ENCODE assay signal across 14 mouse cellular contexts in genomic region chr13:52538588-52539116, GRCm38 (mm10). TPM values are rescaled to one million over a fixed set of nuclear protein-coding genes. Genes with fewer than 3 reads are reported as not detected.
DNase-seq lines count a peak whose midpoint lies in the region; ATAC-seq and TF ChIP-seq lines count a peak whose summit lies in the region.
"Had no signal": no experiment of that assay in that cellular context is flagged by ENCODE, and none has a peak within 500 bp of the region (broad histone marks: within the 10 kb centered on the region; RNA-seq: fewer than 3 reads in every experiment).

No protein-coding gene starts in this region.

- H3K4me3 ChIP-seq in lung, postnatal 0 days (ENCODE audit: low read depth, low read length): no peak overlapping the region
- H3K4me3 ChIP-seq: erythroblast, embryonic 14.5 days; heart, embryonic 12.5 days; hindbrain, embryonic 15.5 days; liver, embryonic 13.5 days had no signal

- 81% methylated on average over 9 of the region's 9 CpGs for WGBS in lung, postnatal 0 days

- H3K27ac ChIP-seq in lung, postnatal 0 days (ENCODE audit: low read length): no peak overlapping the region
- H3K27ac ChIP-seq: hindbrain, embryonic 15.5 days; liver, embryonic 13.5 days; macrophage had no signal

- H3K9me3 ChIP-seq in lung, postnatal 0 days (ENCODE audit: low read length): no peaks in the 10 kb centered on the region
- H3K9me3 ChIP-seq: heart, embryonic 12.5 days; hindbrain, embryonic 15.5 days; liver, embryonic 13.5 days had no signal

- no peak overlapping the region for H3K9ac ChIP-seq in lung, postnatal 0 days (replicated peaks; ENCODE audit: low read depth)
- H3K9ac ChIP-seq: heart, embryonic 12.5 days; hindbrain, embryonic 15.5 days; liver, embryonic 13.5 days had no signal

- H3K36me3 ChIP-seq in lung, postnatal 0 days (ENCODE audit: insufficient read depth, low read length): no peaks in the 10 kb centered on the region
- H3K36me3 ChIP-seq: heart, embryonic 12.5 days; hindbrain, embryonic 15.5 days; liver, embryonic 13.5 days had no signal

- no peak for DNase-seq in lung, postnatal 0 days (ENCODE audit: low spot score)
- no peak for DNase-seq in lung, postnatal 25 days (ENCODE audit: low spot score)
- DNase-seq in R1 (ENCODE audit: low read depth, low spot score): peak; percentile 71
- peak; percentile 65 for DNase-seq in thymus, postnatal 4 days
- DNase-seq in gastrocnemius, adult 18-20 months (ENCODE audit: low spot score): no peak
- no peak for DNase-seq in adrenal gland, postnatal 10 days
- DNase-seq: adrenal gland, postnatal 14 days; liver, embryonic 13.5 days had no signal

- H3K4me2 ChIP-seq in lung, postnatal 0 days (replicated peaks; ENCODE audit: low read depth, low read length): no peak overlapping the region
- H3K4me2 ChIP-seq: heart, embryonic 12.5 days; hindbrain, embryonic 15.5 days; liver, embryonic 13.5 days had no signal

- H3K4me1 ChIP-seq in lung, postnatal 0 days (ENCODE audit: insufficient read depth, low read depth, low read length): no peaks in the 10 kb centered on the region
- H3K4me1 ChIP-seq: liver, embryonic 13.5 days had no signal

- peak; percentile 22; the same call in 1 of the 2 replicates for TF ChIP-seq CTCF in lung, postnatal 0 days (IDR thresholded peaks at IDR 0.05)

- ATAC-seq in lung, postnatal 0 days: no peak
- ATAC-seq in megakaryocyte progenitor cell, adult 5-6 weeks (replicated peaks; ENCODE audit: poor library complexity): peak; percentile 58
- ATAC-seq: Patski had no signal

- no peak for TF ChIP-seq EP300 in lung, postnatal 0 days (IDR thresholded peaks at IDR 0.05)

- no peaks in the 10 kb centered on the region for H3K27me3 ChIP-seq in lung, postnatal 0 days (replicated peaks; ENCODE audit: insufficient read depth, low read length)
- H3K27me3 ChIP-seq: heart, embryonic 12.5 days; hindbrain, embryonic 15.5 days; liver, embryonic 13.5 days; Patski had no signal

RNA-seq across cellular contexts. Expression of gene Diras2, which starts 7.6 kb away (rescaled TPM):
- 0.31 TPM in 2 replicates for polyA plus RNA-seq in lung, postnatal 0 days (2015; fragmentation: Nextera tagmentation; extraction: Ambion mirVana)
- total RNA-seq in megakaryocyte progenitor cell, adult 5-6 weeks (2015): 1.5 and 2.4 TPM in 2 replicates
- 1.00 and 1.8 TPM in 2 replicates for total RNA-seq in megakaryocyte progenitor cell, adult 5-6 weeks (2017)
- under 1 TPM; 0.07 to 0.14 TPM for total RNA-seq in gastrocnemius, adult 18-20 months (2021)
- 1 to 10 TPM; 4.3 to 5.0 TPM for total RNA-seq in adrenal gland, postnatal 10 days (2021)
- polyA plus RNA-seq: erythroblast, embryonic 14.5 days; Patski had no signal

RNA-seq across cellular contexts. Expression of gene Syk, which starts 44.3 kb away (rescaled TPM):
- polyA plus RNA-seq in lung, postnatal 0 days (2015; fragmentation: Nextera tagmentation; extraction: Ambion mirVana): 4.3 and 5.5 TPM in 2 replicates
- 38.9 and 40.1 TPM in 2 replicates for total RNA-seq in megakaryocyte progenitor cell, adult 5-6 weeks (2015)
- total RNA-seq in megakaryocyte progenitor cell, adult 5-6 weeks (2017): 67.4 and 70.2 TPM in 2 replicates
- total RNA-seq in gastrocnemius, adult 18-20 months (2021): 1 to 10 TPM; 1.5 to 2.6 TPM
- 1 to 10 TPM; 8.2 to 8.3 TPM for total RNA-seq in adrenal gland, postnatal 10 days (2021)
- polyA plus RNA-seq: Patski had no signal

Comparison
In these comparisons a context has a peak if more than half of its experiments do, and no peak if none do; other contexts are left out.
1. DNase-seq: peak in R1 (single experiment) and thymus, postnatal 4 days (single experiment); none in lung, postnatal 0 days (single experiment), lung, postnatal 25 days (single experiment), gastrocnemius, adult 18-20 months (single experiment) and adrenal gland, postnatal 10 days (single experiment).
2. RNA of gene Syk, which starts 44.3 kb away (total RNA-seq): 38.9 to 70.2 TPM in megakaryocyte progenitor cell, adult 5-6 weeks; 8.2 to 8.3 TPM in adrenal gland, postnatal 10 days and 1.5 to 2.6 TPM in gastrocnemius, adult 18-20 months; every median in the first group is over 4 times any median in the second.